Mouse (Mus musculus): ENCODE measurements at regions not wholly inside any gene's neighbourhood (a gene's known extent, or its start where the extent isn't known, plus 50 kb on each side); places are given as distances from the start of the nearest gene placed in this dataset.

GRCm38 (mm10) chr1:89010170-89010569 lies 60.0 kb upstream of the Sh3bp4 start:
- Histone ChIP-seq H3K9me3 (no peaks in the 10 kb centered on the region), H3K4me1 (peaks cover 8% of the 10 kb centered on the region; the same call in 1 of the 2 replicates), H3K27ac (no peak overlapping the region), H3K27me3 (no peaks in the 10 kb centered on the region), H3K4me3 (no peak overlapping the region), H3K9ac (no peak overlapping the region), H3K4me2 (replicated peaks) (no peak overlapping the region), H3K36me3 (no peaks in the 10 kb centered on the region)
- 67% methylated on average over 2 of the region's 2 CpGs for WGBS
- no peak for ATAC-seq (ENCODE audit: insufficient number of reproducible peaks, insufficient read depth, low FRiP score, low TSS enrichment)

GRCm38 (mm10) chr1:89011454-89011853 lies 58.8 kb upstream of the Sh3bp4 start:
- Histone ChIP-seq H3K4me2 (replicated peaks) (no peak overlapping the region), H3K9me3 (no peaks in the 10 kb centered on the region), H3K27ac (no peak overlapping the region), H3K36me3 (no peaks in the 10 kb centered on the region), H3K9ac (no peak overlapping the region), H3K4me3 (no peak overlapping the region), H3K27me3 (no peaks in the 10 kb centered on the region), H3K4me1 (peaks cover 15% of the 10 kb centered on the region; the same call in 1 of the 2 replicates)
- 70% methylated on average over 7 of the region's 7 CpGs for WGBS
- ATAC-seq (ENCODE audit: insufficient number of reproducible peaks, insufficient read depth, low FRiP score, low TSS enrichment): no peak

DNA sequence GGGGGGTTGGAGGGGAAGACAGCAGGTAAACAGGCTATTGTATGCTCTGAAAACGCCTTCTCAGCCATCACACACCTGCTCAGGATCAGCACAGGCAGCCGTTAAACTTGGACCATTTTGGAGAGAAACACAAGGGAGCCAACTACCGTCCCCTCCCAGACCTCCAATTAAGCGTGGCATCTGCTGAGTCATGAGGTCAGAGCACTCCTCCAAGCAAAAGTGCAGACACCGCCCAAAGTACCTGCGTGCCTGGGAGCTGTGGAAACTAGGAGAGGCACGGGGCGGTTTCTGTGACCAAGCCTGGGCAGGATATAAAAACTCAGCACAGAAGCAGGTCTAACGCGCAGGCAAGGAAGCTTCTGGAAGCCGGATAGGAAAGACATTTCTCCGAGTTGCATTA lies 54.8 kb upstream of the Sh3bp4 start:
- Histone ChIP-seq H3K4me3 (no peak overlapping the region), H3K9me3 (no peaks in the 10 kb centered on the region), H3K27ac (no peak overlapping the region), H3K4me2 (replicated peaks) (no peak overlapping the region), H3K27me3 (no peaks in the 10 kb centered on the region), H3K9ac (no peak overlapping the region), H3K4me1 (peaks cover 15% of the 10 kb centered on the region; the same call in 1 of the 2 replicates), H3K36me3 (no peaks in the 10 kb centered on the region)
- whole genome bisulfite sequencing: 40% methylated on average over 12 of the region's 12 CpGs
- ATAC-seq (ENCODE audit: insufficient number of reproducible peaks, insufficient read depth, low FRiP score, low TSS enrichment): no peak

DNA sequence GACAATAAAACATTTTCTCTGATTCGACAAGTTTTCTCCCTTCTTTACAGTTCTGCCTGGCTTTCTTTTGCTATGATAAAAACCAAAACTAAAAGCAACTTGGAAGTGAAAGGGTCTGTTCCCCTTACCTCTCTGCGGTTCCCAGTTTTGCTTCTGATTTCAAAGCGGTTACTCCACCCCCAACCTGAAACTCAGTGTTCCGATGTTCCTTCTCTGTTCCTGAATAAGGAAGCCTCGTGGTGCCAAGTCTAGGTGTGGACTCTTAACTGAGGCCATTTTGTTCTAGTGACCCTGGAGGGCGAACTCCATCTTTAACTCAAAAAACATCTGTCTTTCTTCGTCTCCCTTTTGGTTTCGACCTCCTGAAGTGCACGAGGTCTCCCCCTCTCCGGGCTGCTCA lies 54.4 kb upstream of the Sh3bp4 start:
- WGBS: 60% methylated on average over 10 of the region's 10 CpGs
- Histone ChIP-seq H3K4me3 (no peak overlapping the region), H3K4me1 (peaks cover 15% of the 10 kb centered on the region; the same call in 1 of the 2 replicates)

GRCm38 (mm10) chr1:89019778-89020373 lies 50.3 kb upstream of the Sh3bp4 start:
- Histone ChIP-seq H3K4me1 (peaks cover 21% of the 10 kb centered on the region), H3K4me3 (no peak overlapping the region), H3K36me3 (no peaks in the 10 kb centered on the region), H3K27me3 (no peaks in the 10 kb centered on the region), H3K4me2 (replicated peaks) (no peak overlapping the region), H3K9me3 (no peaks in the 10 kb centered on the region), H3K27ac (no peak overlapping the region), H3K9ac (no peak overlapping the region)
- 90% methylated on average over 4 of the region's 4 CpGs for WGBS
- ATAC-seq (ENCODE audit: insufficient number of reproducible peaks, insufficient read depth, low FRiP score, low TSS enrichment): no peak

More for the DNA sequence above, 54.4 kb upstream of the Sh3bp4 start:
- Histone ChIP-seq H3K4me2 (replicated peaks) (no peak overlapping the region), H3K27me3 (no peaks in the 10 kb centered on the region), H3K9ac (no peak overlapping the region), H3K9me3 (no peaks in the 10 kb centered on the region), H3K36me3 (no peaks in the 10 kb centered on the region), H3K27ac (no peak overlapping the region)
- no peak for ATAC-seq (ENCODE audit: insufficient number of reproducible peaks, insufficient read depth, low FRiP score, low TSS enrichment)

Data from embryonic facial prominence, embryonic 12.5 days (tissue).